Mouse (Mus musculus) spleen, embryonic (tissue): ENCODE measurements around the gene Rasl10b.

Experiments used
- CTCF ChIA-PET: fragments of 350-600 bp; sonication (Branson Sonifier 250); formaldehyde crosslinking; loops from one replicate; lab custom pipeline; 2022; lab: Charles Lee

Rasl10b gene

GRCm38 (mm10) chr11:83461462-83462027 is 52.6 kb downstream of the Rasl10b start:
- CTCF ChIA-PET, result no interaction called here

- CTCF ChIA-PET, result no interaction called here
Observed at GRCm38 (mm10) chr11:83462711-83463244, 53.8 kb downstream of the Rasl10b start, which contains the start of gene Mmp28. Mmp28 (minus strand) TSS chr11:83463071.

GRCm38 (mm10) chr11:83465976-83466375 is 57.0 kb downstream of the Rasl10b start:
- CTCF ChIA-PET, result interaction anchor here (0.7 kb wide), 1 partner anchor 105 kb away, joined by 3 read pairs; no protein-coding TSS in a partner anchor

DNA sequence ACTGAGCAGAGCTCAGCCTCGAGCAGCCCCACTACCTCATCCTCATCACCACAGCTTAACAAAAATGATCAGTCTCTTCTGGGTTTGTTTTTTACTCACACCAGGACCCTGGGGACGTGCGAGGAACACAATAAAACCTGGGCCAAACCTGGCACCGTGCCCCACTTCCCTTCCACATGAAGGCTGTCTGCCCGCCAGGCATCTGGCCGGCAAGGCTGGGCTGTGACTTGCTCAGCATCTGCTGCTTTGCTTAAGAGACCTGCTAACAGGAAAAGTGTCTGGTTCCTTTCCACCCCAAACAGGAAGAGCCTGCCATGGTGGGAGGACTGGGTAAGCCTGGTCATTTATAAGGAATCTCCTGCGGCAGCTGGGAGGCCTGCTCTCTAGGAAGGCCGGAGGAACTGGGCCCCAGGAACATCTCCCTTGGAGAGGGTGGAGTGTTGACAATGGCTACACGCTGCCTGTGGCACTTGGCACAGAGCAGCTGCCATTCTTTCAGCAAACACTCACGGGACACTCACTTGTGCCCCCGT is 58.2 kb downstream of the Rasl10b start:
- CTCF ChIA-PET, result interaction anchor here (0.6 kb wide), 2 partner anchors 33 to 113 kb away, joined by 7 to 8 read pairs; no protein-coding TSS in a partner anchor

- CTCF ChIA-PET, result interaction anchor here (0.5 kb wide), 1 partner anchor 13 kb away, joined by 3 read pairs; no protein-coding TSS in a partner anchor
Observed at GRCm38 (mm10) chr11:83468765-83469164, 59.8 kb downstream of the Rasl10b start.
